Mouse (Mus musculus) intestine, embryonic 14.5 days (tissue): Measurements from ENCODE around the gene Cfap157. TPM values are rescaled to one million over a fixed set of nuclear protein-coding genes. Genes with fewer than 3 reads are reported as not detected.
A peak's percentile ranks its signal among the peaks of the same experiment; 100 is the strongest.

Source experiments
- ATAC-seq: fragments of 200-750 bp; cut with Nextera tagmentation; replicated peaks from 2 replicates; pipeline ENCODE4 v1.8.0; 2017; ENCODE audit warnings: low read depth, moderate number of reproducible peaks, moderate TSS enrichment, moderate library complexity; ENCODE audit not compliant: low FRiP score, low TSS enrichment
- DNase-seq: peaks from one replicate; pipeline ENCODE4 v3.0.0-alpha.2; 2018; ENCODE audit warnings: low spot score
- H3K27ac ChIP-seq: fragments of 300-500 bp; sonication (generic); 2 replicates; pipeline ENCODE4 v1.5.1; 2014; ENCODE audit warnings: low read depth, mild to moderate bottlenecking, control low read depth
- H3K27me3 ChIP-seq: fragments of 300-500 bp; sonication (generic); replicated peaks from 2 replicates; pipeline ENCODE4 v1.6.1; 2014; ENCODE audit warnings: low read length, control low read depth; ENCODE audit not compliant: control insufficient read depth, insufficient read depth
- H3K36me3 ChIP-seq: fragments of 300-500 bp; sonication (generic); 2 replicates; pipeline ENCODE4 v1.6.1; 2014; ENCODE audit warnings: low read length, control low read depth; ENCODE audit not compliant: control insufficient read depth, insufficient read depth
- H3K4me1 ChIP-seq: fragments of 300-500 bp; sonication (generic); replicated peaks from 2 replicates; pipeline ENCODE4 v1.6.1; 2014; ENCODE audit warnings: low read length, control low read depth, mixed read lengths; ENCODE audit not compliant: control insufficient read depth, insufficient read depth
- H3K4me2 ChIP-seq: fragments of 300-500 bp; sonication (generic); 2 replicates; pipeline ENCODE4 v1.6.1; 2014; ENCODE audit warnings: low read length
- H3K4me3 ChIP-seq: fragments of 300-500 bp; sonication (generic); 2 replicates; pipeline ENCODE4 v1.5.1; 2014; ENCODE audit warnings: low read depth, low read length, control low read depth, mixed read lengths
- H3K9ac ChIP-seq: fragments of 300-500 bp; sonication (generic); 2 replicates; pipeline ENCODE4 v1.6.1; 2014; ENCODE audit warnings: mild to moderate bottlenecking, low read length
- H3K9me3 ChIP-seq: fragments of 300-500 bp; sonication (generic); 2 replicates; pipeline ENCODE4 v1.6.1; 2016; ENCODE audit warnings: low read length, control low read depth; ENCODE audit not compliant: control insufficient read depth
- WGBS: fragments of 180-500 bp; shearing (Covaris S2); extraction: QIAGEN DNeasy Blood & Tissue Kit; methylation state at CpG from one replicate; pipeline ENCODE4 v1.1.7; 2014; 5-methylcytosine and 5-hydroxymethylcytosine counted together
- polyA plus RNA-seq: library from polyadenylated mRNA; unstranded; fragments of >200 nt; fragmentation: Nextera tagmentation; extraction: Ambion mirVana; gene quantifications from 2 replicates; pipeline ENCODE4 v1.2.1, GENCODE M21; 2014

Cfap157 gene
- polyA plus RNA-seq, 1 experiment from 2014 or later = 0.31 TPM

- H3K4me3 ChIP-seq = no peak overlapping the region
- H3K27me3 ChIP-seq = no peaks in the 10 kb centered on the region
- H3K4me1 ChIP-seq = peaks cover 5% of the 10 kb centered on the region; the same call in 1 of the 2 replicates
- H3K27ac ChIP-seq = no peak overlapping the region
- ATAC-seq (no peak), DNase-seq (no peak)
- no peak overlapping the region for H3K9ac ChIP-seq
- peaks cover 68% of the 10 kb centered on the region for H3K36me3 ChIP-seq
- no peaks in the 10 kb centered on the region for H3K9me3 ChIP-seq
- 68% methylated on average over 7 of the region's 7 CpGs for WGBS
- H3K4me2 ChIP-seq = no peak overlapping the region
These were observed 34.0 kb downstream of the Cfap157 start for GRCm38 (mm10) chr2:32750199-32750598.

GRCm38 (mm10) chr2:32749082-32749481, 35.1 kb downstream of the Cfap157 start:
- no peaks in the 10 kb centered on the region for H3K27me3 ChIP-seq
- no peak for ATAC-seq
- H3K4me2 ChIP-seq = no peak overlapping the region
- H3K4me1 ChIP-seq = peaks cover 5% of the 10 kb centered on the region; the same call in 1 of the 2 replicates
- H3K4me3 ChIP-seq = no peak overlapping the region
- DNase-seq = no peak
- WGBS = 92% methylated on average over 16 of the region's 16 CpGs
- H3K9ac ChIP-seq = no peak overlapping the region
- H3K27ac ChIP-seq = no peak overlapping the region
- H3K36me3 ChIP-seq = peaks cover 64% of the 10 kb centered on the region
- H3K9me3 ChIP-seq = no peaks in the 10 kb centered on the region

GRCm38 (mm10) chr2:32744272-32744982, 39.8 kb downstream of the Cfap157 start:
- ATAC-seq (no peak), DNase-seq (no peak)
- peaks cover 13% of the 10 kb centered on the region for H3K4me1 ChIP-seq
- H3K27ac ChIP-seq = no peak overlapping the region
- H3K36me3 ChIP-seq = peaks cover 42% of the 10 kb centered on the region
- H3K9ac ChIP-seq = no peak overlapping the region
- H3K4me2 ChIP-seq = no peak overlapping the region
- H3K9me3 ChIP-seq = no peaks in the 10 kb centered on the region
- H3K27me3 ChIP-seq = peaks cover 23% of the 10 kb centered on the region
- WGBS = 80% methylated on average over 15 of the region's 15 CpGs
- no peak overlapping the region for H3K4me3 ChIP-seq

GRCm38 (mm10) chr2:32742173-32742531, 42.1 kb downstream of the Cfap157 start:
- no peaks in the 10 kb centered on the region for H3K9me3 ChIP-seq
- H3K4me3 ChIP-seq = peak overlapping the region; percentile 46
- DNase-seq = no peak
- H3K27ac ChIP-seq = no peak overlapping the region
- H3K4me1 ChIP-seq = peaks cover 13% of the 10 kb centered on the region
- no peak overlapping the region for H3K9ac ChIP-seq
- H3K4me2 ChIP-seq = peak overlapping the region; percentile 86
- H3K27me3 ChIP-seq = peaks cover 23% of the 10 kb centered on the region
- ATAC-seq = peak; percentile 74
- peaks cover 29% of the 10 kb centered on the region for H3K36me3 ChIP-seq
- 15% methylated on average over 18 of the region's 18 CpGs for WGBS

- Histone ChIP-seq H3K4me3 (peak overlapping the region; percentile 46), H3K27ac (no peak overlapping the region; the same call in 1 of the 2 replicates), H3K9ac (peak overlapping the region; percentile 38), H3K9me3 (no peaks in the 10 kb centered on the region), H3K4me1 (peaks cover 13% of the 10 kb centered on the region), H3K27me3 (peaks cover 23% of the 10 kb centered on the region), H3K4me2 (peak overlapping the region; percentile 86), H3K36me3 (peaks cover 23% of the 10 kb centered on the region)
- ATAC-seq = peak; percentile 54
- peak; percentile 77 for DNase-seq
- WGBS = 6% methylated on average over 55 of the region's 58 CpGs
These were observed 42.7 kb downstream of the Cfap157 start for GRCm38 (mm10) chr2:32741273-32742172.

- Histone ChIP-seq H3K36me3 (peaks cover 17% of the 10 kb centered on the region), H3K4me1 (peaks cover 13% of the 10 kb centered on the region), H3K4me3 (peak within 1 kb of the TSS; percentile 46), H3K9me3 (no peaks in the 10 kb centered on the region), H3K27ac (no peak within 1 kb of the TSS; the same call in 1 of the 2 replicates), H3K9ac (peak within 1 kb of the TSS; percentile 38), H3K27me3 (peaks cover 23% of the 10 kb centered on the region), H3K4me2 (peak within 1 kb of the TSS; percentile 86)
- no peak for DNase-seq
- 5% methylated on average over 11 of the region's 11 CpGs for WGBS
- ATAC-seq = 0 out of 2 replicates have a peak, but pooled peaks have one; percentile 2
These were observed 43.3 kb downstream of the Cfap157 start, which contains the start of gene 6330409D20Rik for GRCm38 (mm10) chr2:32740916-32741272. TSS of gene 6330409D20Rik (minus strand) at chr2:32741016.

- Histone ChIP-seq H3K36me3 (peaks cover 4% of the 10 kb centered on the region), H3K4me2 (no peak overlapping the region), H3K9ac (no peak overlapping the region), H3K27ac (no peak overlapping the region), H3K4me3 (no peak overlapping the region), H3K27me3 (peaks cover 23% of the 10 kb centered on the region), H3K4me1 (peaks cover 18% of the 10 kb centered on the region), H3K9me3 (no peaks in the 10 kb centered on the region)
- no peak for DNase-seq
- WGBS = 68% methylated on average over 4 of the region's 4 CpGs
- ATAC-seq = no peak
These were observed 44.9 kb downstream of the Cfap157 start for GRCm38 (mm10) chr2:32739311-32739710.

GRCm38 (mm10) chr2:32737008-32737407, 47.2 kb downstream of the Cfap157 start:
- DNase-seq (no peak), ATAC-seq (no peak)
- no peak overlapping the region for H3K27ac ChIP-seq
- H3K9me3 ChIP-seq = no peaks in the 10 kb centered on the region
- peaks cover 25% of the 10 kb centered on the region for H3K4me1 ChIP-seq
- H3K27me3 ChIP-seq = peaks cover 14% of the 10 kb centered on the region; the same call in 1 of the 2 replicates
- no peak overlapping the region for H3K4me2 ChIP-seq
- H3K9ac ChIP-seq = no peak overlapping the region
- WGBS = 63% methylated on average over 6 of the region's 6 CpGs
- peaks cover 4% of the 10 kb centered on the region for H3K36me3 ChIP-seq
- H3K4me3 ChIP-seq = no peak overlapping the region
